Mouse (Mus musculus) olfactory bulb, adult 2 months (tissue): Measurements from ENCODE around the gene Cnih3. TPM values are rescaled to one million over a fixed set of nuclear protein-coding genes. Genes with fewer than 3 reads are reported as not detected.

Source experiments
- H3K27ac ChIP-seq: fragments of 200-500 bp; 2 replicates; pipeline ENCODE4 v1.5.1; 2012; ENCODE audit warnings: low read depth, low read length; ENCODE audit not compliant: insufficient read depth
- H3K4me1 ChIP-seq: fragments of 200-500 bp; 2 replicates; pipeline ENCODE4 v1.6.1; 2012; ENCODE audit warnings: low read length; ENCODE audit not compliant: control insufficient read depth, insufficient read depth
- H3K4me3 ChIP-seq: fragments of 200-500 bp; 2 replicates; pipeline ENCODE4 v1.5.1; 2012; ENCODE audit warnings: mild to moderate bottlenecking, low read depth, low read length, moderate library complexity; ENCODE audit not compliant: insufficient read depth
- CTCF ChIP-seq: fragments of 200-500 bp; IDR thresholded peaks from 2 replicates; pipeline ENCODE4 v1.5.1; 2012; ENCODE audit warnings: low read depth, mild to moderate bottlenecking, low read length, moderate library complexity; ENCODE audit not compliant: insufficient read depth
- POLR2A ChIP-seq: fragments of 200-500 bp; IDR thresholded peaks from 2 replicates; pipeline ENCODE4 v1.6.1; 2012; ENCODE audit warnings: mild to moderate bottlenecking, low read depth, low read length, moderate library complexity; ENCODE audit not compliant: insufficient read depth
- WGBS: fragments of 180-500 bp; shearing (Covaris S2); methylation state at CpG from one replicate; pipeline ENCODE4 v1.1.7; 2018; 5-methylcytosine and 5-hydroxymethylcytosine counted together
- polyA plus RNA-seq: library from polyadenylated mRNA; stranded (reverse); fragments of >200 nt; gene quantifications from 2 replicates; pipeline ENCODE4 v1.2.4, GENCODE M21; 2012; ENCODE audit warnings: low replicate concordance; ENCODE audit not compliant: missing spikeins, insufficient read depth, insufficient read length

Cnih3 gene
- polyA plus RNA-seq, 1 experiment, result not detected

- WGBS, result 65% methylated on average over 6 of the region's 6 CpGs
- H3K27ac ChIP-seq, result no peak overlapping the region
- H3K4me1 ChIP-seq, result no peaks in the 10 kb centered on the region
- H3K4me3 ChIP-seq, result no peak overlapping the region
- no peak for TF ChIP-seq CTCF
- TF ChIP-seq POLR2A, result no peak
Observed at GRCm38 (mm10) chr1:181336857-181337256, 15.6 kb upstream of the Cnih3 start.

GRCm38 (mm10) chr1:181339106-181339505 is 13.3 kb upstream of the Cnih3 start:
- no peak overlapping the region for H3K4me3 ChIP-seq
- whole genome bisulfite sequencing, result 93% methylated on average over 6 of the region's 6 CpGs
- no peaks in the 10 kb centered on the region for H3K4me1 ChIP-seq
- no peak for TF ChIP-seq CTCF
- no peak for TF ChIP-seq POLR2A
- no peak overlapping the region for H3K27ac ChIP-seq

GRCm38 (mm10) chr1:181345547-181345946 is 6.9 kb upstream of the Cnih3 start:
- Histone ChIP-seq H3K4me3 (no peak overlapping the region), H3K4me1 (no peaks in the 10 kb centered on the region), H3K27ac (no peak overlapping the region)
- TF ChIP-seq POLR2A (no peak), CTCF (no peak)
- WGBS, result 43% methylated on average over 15 of the region's 15 CpGs

- Histone ChIP-seq H3K4me1 (peaks cover 10% of the 10 kb centered on the region), H3K4me3 (peak overlapping the region; percentile 67), H3K27ac (peak overlapping the region; percentile 31; the same call in 1 of the 2 replicates)
- no peak for TF ChIP-seq CTCF
- no peak for TF ChIP-seq POLR2A
- WGBS, result 12% methylated on average over 3 of the region's 3 CpGs
Observed at GRCm38 (mm10) chr1:181352043-181352366, 423 bp upstream of the Cnih3 start.

GRCm38 (mm10) chr1:181353200-181354097 is 1.0 kb downstream of the Cnih3 start:
- WGBS, result 3% methylated on average over 33 of the region's 33 CpGs
- Histone ChIP-seq H3K4me1 (peaks cover 13% of the 10 kb centered on the region), H3K27ac (0 out of 2 replicates have a peak overlapping the region, but pooled peaks have one; percentile 4), H3K4me3 (peak overlapping the region; percentile 67)
- TF ChIP-seq POLR2A (no peak), CTCF (no peak)

GRCm38 (mm10) chr1:181355683-181356082 is 3.3 kb downstream of the Cnih3 start:
- 79% methylated on average over 5 of the region's 5 CpGs for WGBS
- Histone ChIP-seq H3K4me3 (no peak overlapping the region), H3K27ac (no peak overlapping the region), H3K4me1 (peaks cover 13% of the 10 kb centered on the region)
- TF ChIP-seq POLR2A (no peak), CTCF (no peak)

- peaks cover 5% of the 10 kb centered on the region for H3K4me1 ChIP-seq
- no peak overlapping the region for H3K4me3 ChIP-seq
- TF ChIP-seq CTCF, result no peak
- no peak for TF ChIP-seq POLR2A
- 67% methylated on average over 2 of the region's 2 CpGs for WGBS
- no peak overlapping the region for H3K27ac ChIP-seq
Observed at GRCm38 (mm10) chr1:181357870-181358269, 5.4 kb downstream of the Cnih3 start.

- no peak overlapping the region for H3K27ac ChIP-seq
- 72% methylated on average over 7 of the region's 7 CpGs for WGBS
- H3K4me3 ChIP-seq, result no peak overlapping the region
- no peak for TF ChIP-seq CTCF
- TF ChIP-seq POLR2A, result no peak
- H3K4me1 ChIP-seq, result peaks cover 3% of the 10 kb centered on the region; the same call in 1 of the 2 replicates
Observed at GRCm38 (mm10) chr1:181358526-181358925, 6.1 kb downstream of the Cnih3 start.

- TF ChIP-seq POLR2A (no peak), CTCF (no peak)
- H3K4me1 ChIP-seq, result peaks cover 6% of the 10 kb centered on the region; the same call in 1 of the 2 replicates
- WGBS, result 91% methylated on average over 3 of the region's 3 CpGs
- H3K4me3 ChIP-seq, result no peak overlapping the region
- H3K27ac ChIP-seq, result no peak overlapping the region
Observed at GRCm38 (mm10) chr1:181360732-181361131, 8.3 kb downstream of the Cnih3 start.

GRCm38 (mm10) chr1:181364025-181364424 is 11.6 kb downstream of the Cnih3 start:
- no peak overlapping the region for H3K27ac ChIP-seq
- H3K4me1 ChIP-seq, result peaks cover 12% of the 10 kb centered on the region
- 87% methylated on average over 4 of the region's 4 CpGs for WGBS
- no peak overlapping the region for H3K4me3 ChIP-seq
- no peak for TF ChIP-seq CTCF
- no peak for TF ChIP-seq POLR2A
